Mouse (Mus musculus) ES-E14 (cell line): ENCODE results near the gene Gm6169.

Experiments
- CHD2 ChIP-seq: IDR thresholded peaks from 2 replicates; pipeline ENCODE4 v1.6.1; 2014; ENCODE audit warnings: mild to moderate bottlenecking, low read depth, low read length, inconsistent platforms
- HCFC1 ChIP-seq: IDR thresholded peaks from 2 replicates; pipeline ENCODE4 v1.6.1; 2012; ENCODE audit warnings: low read length, inconsistent platforms, borderline replicate concordance; ENCODE audit not compliant: insufficient read depth
- ZC3H11A ChIP-seq: IDR thresholded peaks from 2 replicates; pipeline ENCODE4 v1.6.1; 2012; ENCODE audit warnings: low read depth, mild to moderate bottlenecking, inconsistent platforms, low read length, borderline replicate concordance
- ZNF384 ChIP-seq: IDR thresholded peaks from 2 replicates; pipeline ENCODE4 v1.6.1; 2012; ENCODE audit warnings: low read depth, low read length, inconsistent platforms

GRCm38 (mm10) chr13:97109046-97109445, 10.0 kb upstream of the Gm6169 start:
- TF ChIP-seq ZC3H11A, result no peak
- TF ChIP-seq CHD2, result no peak
- TF ChIP-seq ZNF384, result no peak
- no peak for TF ChIP-seq HCFC1
